Mouse (Mus musculus) CD4-positive, CD25-positive, alpha-beta regulatory T cell, adult 4 months (primary cell): ENCODE results near the gene Slc8b1. TPM values are rescaled to one million over a fixed set of nuclear protein-coding genes. Genes with fewer than 3 reads are reported as not detected.

Experiments
- ATAC-seq: one replicate; pipeline ENCODE4 v1.8.0; 2017
- polyA plus RNA-seq, 2 experiments: library from polyadenylated mRNA; unstranded; fragments of 100-300 nt; shearing (Covaris generic); gene quantifications; one replicate each; pipeline ENCODE4 v1.2.1; 2017

The Slc8b1 gene
- polyA plus RNA-seq: 10 to 100 TPM in 1 of 2 experiments, 1 to 10 TPM in 1; 6.4 to 11.7 TPM

DNA sequence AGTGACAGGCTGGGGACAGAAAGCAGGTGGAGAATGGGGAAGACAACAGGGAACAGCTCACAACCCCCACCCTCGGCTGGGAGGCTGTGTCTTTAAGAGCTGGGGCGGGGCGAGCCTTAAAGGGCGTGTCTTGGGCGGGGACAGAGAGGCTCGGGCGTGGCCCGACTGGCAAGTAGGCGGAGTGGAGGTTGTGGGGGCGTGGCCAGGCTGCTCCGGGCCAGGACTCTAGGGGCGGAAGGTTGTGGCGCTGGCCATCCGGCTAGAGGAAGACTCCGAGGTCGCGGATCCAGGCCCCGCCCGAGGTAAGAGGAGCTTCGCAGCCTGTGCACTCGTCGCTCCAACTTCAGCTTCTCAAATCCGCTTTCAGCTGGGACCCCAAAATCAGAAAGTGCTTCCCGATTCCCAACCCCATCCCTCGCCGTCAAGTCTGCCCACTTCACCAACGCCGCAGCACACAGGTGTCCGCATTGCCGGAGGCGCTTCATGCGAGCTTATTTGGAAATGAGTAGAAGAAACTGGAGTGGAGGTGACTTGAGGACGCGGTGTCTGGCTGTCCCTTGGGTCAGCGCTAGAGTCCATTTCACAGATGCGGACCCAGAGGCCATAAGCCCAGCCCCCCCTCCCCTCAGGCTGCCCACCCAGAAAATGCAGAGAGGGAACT lies at the start of gene Slc8b1:
Gene Slc8b1, plus strand, starts transcription at position 187 of the 661 bp plus-strand sequence.
- ATAC-seq: peak; percentile 100

DNA sequence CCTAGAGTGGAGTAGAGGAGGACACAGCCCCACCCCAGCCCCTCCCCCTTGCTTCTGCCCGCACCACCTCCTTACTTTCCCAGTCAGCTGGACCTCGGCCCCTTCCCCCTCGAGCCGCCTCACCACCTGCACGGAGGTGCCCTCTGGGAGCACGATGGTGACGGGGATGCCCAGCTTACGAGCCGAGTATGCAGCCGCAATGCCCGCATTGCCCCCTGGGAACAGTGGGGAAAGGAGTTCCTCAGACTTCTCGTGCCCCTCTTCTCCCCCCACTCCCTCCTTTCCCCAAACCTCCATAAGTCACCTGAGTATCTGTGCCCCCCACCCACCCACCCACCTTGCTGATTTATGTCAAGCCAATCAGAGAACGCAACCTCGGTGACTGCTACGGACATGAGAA lies 49.1 kb upstream of the Slc8b1 start:
- no peak for ATAC-seq

- ATAC-seq: no peak
Measured at GRCm38 (mm10) chr5:120464321-120464720, 46.6 kb upstream of the Slc8b1 start.

- ATAC-seq: no peak
Measured at GRCm38 (mm10) chr5:120465062-120465461, 45.9 kb upstream of the Slc8b1 start.

- no peak for ATAC-seq
Measured at GRCm38 (mm10) chr5:120465860-120466259, 45.1 kb upstream of the Slc8b1 start.

DNA sequence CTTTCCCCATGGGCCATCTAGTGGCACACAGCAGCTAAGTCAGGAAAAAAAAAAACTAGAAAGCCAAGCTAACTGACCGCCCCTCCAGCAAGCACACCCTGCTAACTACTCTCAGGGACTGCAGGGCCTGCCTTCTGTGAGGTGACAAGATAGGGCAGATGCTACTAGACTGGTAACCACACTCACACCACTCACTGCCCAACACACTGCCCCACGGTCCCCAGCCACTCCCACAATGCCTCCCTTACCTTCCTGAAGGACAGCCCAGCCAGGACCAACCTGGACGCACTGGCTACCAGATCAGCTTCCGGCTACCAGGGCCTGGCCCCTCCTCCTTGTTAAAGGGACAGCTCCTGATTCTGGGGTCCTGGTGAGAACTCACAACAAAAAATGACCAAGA lies 43.9 kb upstream of the Slc8b1 start:
- no peak for ATAC-seq

GRCm38 (mm10) chr5:120468336-120468735 lies 42.6 kb upstream of the Slc8b1 start:
- ATAC-seq: no peak

DNA sequence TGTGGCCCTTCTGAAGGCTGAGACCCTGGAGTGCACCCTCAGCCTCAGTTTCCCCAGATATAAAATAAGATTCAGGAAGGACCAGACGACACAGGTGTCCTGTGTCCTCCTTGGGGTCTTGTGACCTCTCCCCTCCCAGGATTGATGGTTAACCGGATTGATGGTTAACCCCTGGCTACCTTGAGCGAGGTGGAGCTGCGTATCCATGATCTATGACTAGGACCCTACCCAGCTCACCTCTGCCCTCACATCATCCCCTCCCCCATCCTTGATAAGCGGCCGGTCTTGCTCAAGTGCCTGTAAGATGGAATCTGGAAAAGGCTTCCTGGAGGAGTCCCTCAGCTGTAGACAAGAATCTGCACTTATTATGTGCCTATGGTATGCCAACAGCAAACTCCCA lies 42.1 kb upstream of the Slc8b1 start:
- no peak for ATAC-seq

DNA sequence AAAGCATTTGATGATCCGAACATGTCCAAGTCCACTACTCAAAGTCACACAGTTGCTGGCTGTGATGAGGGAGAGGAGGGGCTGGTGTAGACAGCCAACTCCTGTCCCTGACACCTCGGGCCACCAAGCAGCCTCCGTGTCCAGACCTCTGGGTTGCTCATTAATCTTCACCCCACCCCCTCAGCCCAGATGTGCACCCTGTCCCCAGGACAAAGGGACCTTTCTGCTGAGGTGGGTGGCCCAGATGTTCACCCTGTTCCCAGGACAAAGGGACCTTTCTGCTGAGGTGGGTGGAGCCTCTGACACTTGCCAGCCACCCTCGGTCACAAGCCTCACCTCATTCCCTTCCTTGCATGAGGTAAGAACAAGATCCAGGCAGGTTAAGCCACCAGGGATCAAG lies 39.4 kb upstream of the Slc8b1 start:
- no peak for ATAC-seq

DNA sequence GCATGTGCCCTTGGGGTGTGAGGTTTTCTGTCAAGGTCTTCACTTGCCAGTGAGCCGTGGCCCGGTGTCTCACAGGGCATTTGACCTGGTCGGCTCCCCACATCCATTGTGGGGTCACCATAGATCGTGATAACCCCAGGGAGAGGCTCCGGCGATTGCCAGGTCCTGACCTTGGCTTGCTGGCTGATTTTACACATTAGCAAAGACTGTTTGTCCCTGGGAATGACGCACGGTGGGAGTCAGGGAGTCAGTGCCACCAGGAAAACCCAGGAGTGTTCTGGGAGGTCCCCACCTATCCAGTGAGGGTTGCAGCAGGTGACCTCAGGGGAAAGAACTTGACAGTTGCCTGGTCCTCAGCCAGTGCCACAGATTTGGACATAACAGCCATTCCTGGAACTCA lies 38.2 kb upstream of the Slc8b1 start, which contains the start of gene Sdsl:
Gene Sdsl, minus strand, starts transcription at position 41 of the 400 bp plus-strand sequence.
- ATAC-seq: no peak

GRCm38 (mm10) chr5:120473361-120473760 lies 37.6 kb upstream of the Slc8b1 start:
- ATAC-seq: no peak

GRCm38 (mm10) chr5:120475861-120476260 lies 35.1 kb upstream of the Slc8b1 start:
- no peak for ATAC-seq

DNA sequence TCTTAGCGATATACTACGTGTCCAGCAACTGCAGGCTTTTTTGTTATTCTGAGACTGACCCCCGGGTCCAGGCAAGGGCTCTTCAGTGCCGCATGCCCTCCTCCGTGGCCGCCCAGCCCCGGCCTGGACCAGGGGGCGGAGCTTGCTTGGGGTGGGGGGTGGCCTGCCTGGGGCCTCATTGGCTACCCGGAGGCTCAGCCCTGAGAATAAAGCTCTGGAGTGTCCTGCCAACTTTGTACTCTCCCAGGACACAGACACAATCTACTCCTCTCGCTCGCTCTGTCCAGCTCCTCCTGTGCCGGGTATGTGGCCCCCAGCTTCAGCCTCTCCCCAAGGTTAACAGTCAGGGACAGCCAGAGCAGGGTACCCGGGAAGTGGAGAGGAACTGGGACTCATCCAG lies 34.7 kb upstream of the Slc8b1 start, which contains the start of gene Sds:
Gene Sds, plus strand, starts transcription at position 231 of the 400 bp plus-strand sequence.
- no peak for ATAC-seq

GRCm38 (mm10) chr5:120477993-120478392 lies 33.0 kb upstream of the Slc8b1 start:
- no peak for ATAC-seq

- ATAC-seq: no peak
Measured at GRCm38 (mm10) chr5:120479538-120479937, 31.4 kb upstream of the Slc8b1 start.

GRCm38 (mm10) chr5:120481205-120481604 lies 29.8 kb upstream of the Slc8b1 start:
- ATAC-seq: no peak

DNA sequence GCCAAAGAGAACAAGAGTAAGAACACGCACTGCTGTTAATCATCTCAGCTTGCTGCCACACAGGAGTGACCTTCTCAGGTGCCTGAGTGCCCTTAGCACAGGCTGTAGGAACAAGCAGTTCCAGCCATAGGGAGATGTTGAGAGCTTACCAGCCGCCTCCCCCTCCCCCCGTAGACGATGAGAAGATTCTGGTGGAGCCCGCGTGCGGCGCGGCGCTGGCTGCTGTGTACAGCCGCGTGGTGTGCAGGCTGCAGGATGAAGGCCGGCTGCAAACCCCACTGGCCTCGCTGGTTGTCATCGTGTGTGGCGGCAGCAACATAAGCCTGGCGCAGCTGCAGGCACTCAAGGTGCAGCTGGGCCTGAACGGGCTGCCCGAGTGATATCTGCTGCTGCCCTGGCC lies 27.6 kb upstream of the Slc8b1 start:
- ATAC-seq: no peak

- no peak for ATAC-seq
Measured at GRCm38 (mm10) chr5:120487844-120488243, 23.1 kb upstream of the Slc8b1 start.

GRCm38 (mm10) chr5:120490679-120491192 lies 20.2 kb upstream of the Slc8b1 start:
- ATAC-seq: no peak

DNA sequence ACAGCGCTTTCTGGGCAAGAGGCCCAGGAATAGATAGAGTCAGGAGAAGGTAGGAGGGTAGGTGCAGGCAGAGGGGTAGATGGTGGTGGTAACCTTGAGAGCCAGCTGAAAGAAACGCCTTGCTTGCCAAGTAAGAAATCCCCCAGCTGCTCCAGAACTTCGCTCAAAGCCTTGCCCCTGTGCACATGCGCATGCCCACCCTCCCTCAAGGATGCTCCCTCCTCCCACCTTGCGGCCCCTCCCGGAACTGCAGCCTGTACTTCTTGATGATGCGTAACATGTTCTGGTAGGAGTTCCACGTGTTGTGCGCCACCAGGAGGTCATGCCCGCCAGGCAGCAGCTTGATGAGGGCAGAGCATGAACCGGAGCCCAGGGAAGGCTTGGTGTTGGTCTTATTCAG lies 18.5 kb upstream of the Slc8b1 start:
- no peak for ATAC-seq

DNA sequence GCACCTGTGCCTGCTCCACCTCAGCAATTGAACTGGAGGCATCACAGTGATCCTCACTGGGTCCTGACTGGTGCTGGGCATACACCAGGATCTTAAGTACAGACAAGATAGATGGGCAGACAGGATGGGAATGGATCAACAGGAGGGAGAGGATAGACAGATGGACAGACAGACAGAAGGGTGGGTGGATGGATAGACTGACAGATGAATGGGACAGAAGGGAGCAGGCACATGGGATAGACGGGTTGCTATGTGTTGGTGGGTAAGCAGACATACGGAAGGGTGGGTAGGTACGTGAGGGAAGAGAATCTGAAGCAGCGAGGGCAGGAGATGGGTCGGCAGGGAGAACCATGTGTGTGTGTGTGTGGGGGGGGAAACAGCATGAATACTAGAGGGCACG lies 17.5 kb upstream of the Slc8b1 start:
- no peak for ATAC-seq

- no peak for ATAC-seq
Measured at GRCm38 (mm10) chr5:120493873-120494395, 17.0 kb upstream of the Slc8b1 start.

DNA sequence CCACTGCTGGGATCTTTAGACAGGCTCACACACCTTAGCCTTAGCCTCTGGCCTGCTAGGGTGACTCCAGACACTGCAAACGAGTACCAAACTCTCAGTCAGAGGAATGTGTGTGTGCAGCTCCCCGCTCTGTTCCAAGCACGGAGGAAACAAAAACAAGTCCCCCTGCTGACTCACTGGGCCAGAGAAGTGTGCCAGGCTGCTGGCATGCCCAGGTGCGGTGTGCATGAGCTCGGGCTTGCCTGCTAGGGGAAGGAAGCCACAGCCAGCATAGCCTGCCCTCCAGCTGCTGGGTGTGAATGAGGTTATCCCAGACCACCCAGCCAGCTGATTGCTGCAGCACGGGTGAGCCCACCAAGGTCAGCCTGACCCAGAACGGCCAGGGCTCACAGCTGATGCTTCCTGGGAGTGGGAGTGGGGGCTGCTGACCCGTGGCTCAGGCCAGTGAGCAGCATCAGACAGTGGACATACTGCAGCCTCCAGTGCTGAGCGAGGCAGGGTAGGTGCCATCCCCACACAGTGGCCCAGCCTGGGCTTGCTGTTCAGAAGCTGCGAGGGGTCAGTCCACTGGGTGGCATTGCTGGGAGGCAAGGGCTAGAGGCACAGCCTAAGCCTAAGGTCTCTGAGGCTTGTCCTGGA lies 15.8 kb upstream of the Slc8b1 start:
- no peak for ATAC-seq

DNA sequence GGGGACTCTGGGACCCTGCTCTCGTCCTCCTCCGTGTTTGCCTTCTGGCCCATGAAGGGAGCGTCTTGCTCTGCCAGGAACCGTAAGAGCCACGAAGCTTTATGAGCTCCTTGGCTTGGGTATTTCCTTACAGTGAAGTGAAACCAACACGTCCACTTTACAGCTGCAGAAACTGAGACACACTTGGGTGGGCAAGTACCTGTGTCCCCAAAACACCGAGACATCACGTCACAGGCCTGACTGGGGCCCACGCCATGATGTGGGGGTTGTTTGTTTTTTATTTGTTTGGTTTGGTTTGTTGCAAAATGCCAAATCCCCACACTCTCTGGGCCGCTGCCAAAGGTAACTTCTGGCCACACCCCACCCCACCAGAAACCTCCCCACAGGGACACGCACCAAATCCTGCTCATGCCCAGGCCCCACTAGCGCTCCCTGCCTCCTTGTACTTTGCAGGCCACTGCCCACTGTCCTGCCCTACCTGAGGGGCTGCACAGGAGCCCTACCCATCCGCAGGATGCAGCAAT lies 15.2 kb upstream of the Slc8b1 start:
- ATAC-seq: no peak
